Mouse (Mus musculus) limb, embryonic 14.5 days (tissue): ENCODE results near the gene Ercc2. TPM values are rescaled to one million over a fixed set of nuclear protein-coding genes. Genes with fewer than 3 reads are reported as not detected.

Experiments used
- ATAC-seq: fragments of 200-750 bp; cut with Nextera tagmentation; 2 replicates; pipeline ENCODE4 v1.8.0; 2017; ENCODE audit warnings: low read depth, moderate number of reproducible peaks, moderate TSS enrichment; ENCODE audit not compliant: low FRiP score
- DNase-seq: peaks from one replicate; pipeline ENCODE4 v3.0.0-alpha.2; 2015; ENCODE audit warnings: low spot score
- H3K27ac ChIP-seq: fragments of 300-500 bp; sonication (generic); replicated peaks from 2 replicates; pipeline ENCODE4 v1.5.1; 2014; ENCODE audit warnings: low read depth, mild to moderate bottlenecking, low read length, moderate library complexity, mixed read lengths
- H3K27me3 ChIP-seq: fragments of 300-500 bp; sonication (generic); 2 replicates; pipeline ENCODE4 v1.6.1; 2014; ENCODE audit warnings: low read length, mixed read lengths; ENCODE audit not compliant: control insufficient read depth, insufficient read depth
- H3K36me3 ChIP-seq: fragments of 300-500 bp; sonication (generic); 2 replicates; pipeline ENCODE4 v1.6.1; 2014; ENCODE audit warnings: mild to moderate bottlenecking, low read length, moderate library complexity, mixed read lengths; ENCODE audit not compliant: control insufficient read depth, insufficient read depth
- H3K4me1 ChIP-seq: fragments of 300-500 bp; sonication (generic); 2 replicates; pipeline ENCODE4 v1.6.1; 2014; ENCODE audit warnings: antibody characterized with exemption, low read length, mixed read lengths; ENCODE audit not compliant: control insufficient read depth, insufficient read depth
- H3K4me2 ChIP-seq: fragments of 300-500 bp; sonication (generic); replicated peaks from 2 replicates; pipeline ENCODE4 v1.6.1; 2014; ENCODE audit warnings: low read depth, mild to moderate bottlenecking, low read length, moderate library complexity; ENCODE audit not compliant: severe bottlenecking
- H3K4me3 ChIP-seq: fragments of 300-500 bp; sonication (generic); replicated peaks from 2 replicates; pipeline ENCODE4 v1.5.1; 2014; ENCODE audit warnings: low read length
- H3K9ac ChIP-seq: fragments of 300-500 bp; sonication (generic); 2 replicates; pipeline ENCODE4 v1.6.1; 2014; ENCODE audit warnings: mild to moderate bottlenecking, low read depth, low read length, moderate library complexity; ENCODE audit not compliant: severe bottlenecking
- H3K9me3 ChIP-seq: fragments of 300-500 bp; sonication (generic); 2 replicates; pipeline ENCODE4 v1.6.1; 2016; ENCODE audit warnings: low read length; ENCODE audit not compliant: control insufficient read depth
- POLR2A ChIP-seq: fragments of 200-500 bp; IDR thresholded peaks from 2 replicates; pipeline ENCODE4 v1.8.0; 2012; ENCODE audit warnings: inconsistent platforms, mild to moderate bottlenecking, moderate library complexity, borderline replicate concordance; ENCODE audit not compliant: insufficient read depth, insufficient read length; ENCODE audit errors: extremely low read depth
- WGBS: fragments of 180-500 bp; shearing (Covaris S2); extraction: QIAGEN DNeasy Blood & Tissue Kit; methylation state at CpG from one replicate; pipeline ENCODE4 v1.1.7; 2014; 5-methylcytosine and 5-hydroxymethylcytosine counted together
- polyA plus RNA-seq, 2 experiments: library from polyadenylated mRNA; depleted of rRNA in 1 of 2; stranded (reverse) in 1 of 2; unstranded in 1 of 2; fragments of >200 nt; fragmentation: Nextera tagmentation in 1 of 2; extraction: Ambion mirVana in 1 of 2; gene quantifications; 2 replicates each; pipeline versions ENCODE4 v1.2.1 to v1.2.3; 2012 to 2014

The Ercc2 gene
- polyA plus RNA-seq, 2 experiments = 11.3 to 58.1 TPM

- Histone ChIP-seq H3K9ac (no peak overlapping the region), H3K9me3 (peaks cover 6% of the 10 kb centered on the region), H3K27ac (no peak overlapping the region), H3K4me1 (no peaks in the 10 kb centered on the region), H3K4me3 (no peak overlapping the region), H3K36me3 (no peaks in the 10 kb centered on the region), H3K27me3 (peaks cover 32% of the 10 kb centered on the region), H3K4me2 (0 out of 2 replicates have a peak overlapping the region, but pooled peaks have one; percentile 28)
- TF ChIP-seq POLR2A = no peak
- ATAC-seq (peak; percentile 50; the same call in 1 of the 2 replicates), DNase-seq (peak; percentile 67)
- 3% methylated on average over 19 of the region's 19 CpGs for WGBS
Observed at GRCm38 (mm10) chr7:19405417-19405816, 23.6 kb downstream of the Ercc2 start.

- DNase-seq (no peak), ATAC-seq (peak; percentile 45; the same call in 1 of the 2 replicates)
- H3K9me3 ChIP-seq = no peaks in the 10 kb centered on the region
- H3K36me3 ChIP-seq = no peaks in the 10 kb centered on the region
- H3K27ac ChIP-seq = no peak overlapping the region
- WGBS = 41% methylated on average over 6 of the region's 6 CpGs
- no peak overlapping the region for H3K4me2 ChIP-seq
- H3K9ac ChIP-seq = no peak overlapping the region
- H3K4me1 ChIP-seq = no peaks in the 10 kb centered on the region
- peaks cover 7% of the 10 kb centered on the region for H3K27me3 ChIP-seq
- no peak overlapping the region for H3K4me3 ChIP-seq
- TF ChIP-seq POLR2A = no peak
Observed at GRCm38 (mm10) chr7:19409753-19410152, 27.9 kb downstream of the Ercc2 start.

- no peak overlapping the region for H3K4me3 ChIP-seq
- WGBS = 84% methylated on average over 11 of the region's 11 CpGs
- H3K36me3 ChIP-seq = no peaks in the 10 kb centered on the region
- H3K27me3 ChIP-seq = no peaks in the 10 kb centered on the region
- no peaks in the 10 kb centered on the region for H3K4me1 ChIP-seq
- no peak overlapping the region for H3K27ac ChIP-seq
- 0 out of 2 replicates have a peak, but pooled peaks have one; percentile 9 for ATAC-seq
- no peak overlapping the region for H3K9ac ChIP-seq
- H3K4me2 ChIP-seq = no peak overlapping the region
- no peak for DNase-seq
- no peaks in the 10 kb centered on the region for H3K9me3 ChIP-seq
- no peak for TF ChIP-seq POLR2A
Observed at GRCm38 (mm10) chr7:19410766-19411344, 29.0 kb downstream of the Ercc2 start.

- DNase-seq (no peak), ATAC-seq (0 out of 2 replicates have a peak, but pooled peaks have one; percentile 11)
- TF ChIP-seq POLR2A = no peak
- Histone ChIP-seq H3K27ac (no peak overlapping the region), H3K9ac (no peak overlapping the region), H3K36me3 (no peaks in the 10 kb centered on the region), H3K4me1 (no peaks in the 10 kb centered on the region), H3K27me3 (no peaks in the 10 kb centered on the region), H3K4me3 (no peak overlapping the region), H3K9me3 (no peaks in the 10 kb centered on the region), H3K4me2 (no peak overlapping the region)
- 73% methylated on average over 5 of the region's 5 CpGs for WGBS
Observed at GRCm38 (mm10) chr7:19411783-19412182, 30.0 kb downstream of the Ercc2 start.

- no peaks in the 10 kb centered on the region for H3K9me3 ChIP-seq
- H3K4me3 ChIP-seq = no peak overlapping the region
- TF ChIP-seq POLR2A = no peak
- no peak overlapping the region for H3K9ac ChIP-seq
- DNase-seq = no peak
- H3K27ac ChIP-seq = no peak overlapping the region
- no peaks in the 10 kb centered on the region for H3K36me3 ChIP-seq
- no peaks in the 10 kb centered on the region; the same call in 1 of the 2 replicates for H3K27me3 ChIP-seq
- 86% methylated on average over 3 of the region's 3 CpGs for WGBS
- no peak for ATAC-seq
- H3K4me2 ChIP-seq = no peak overlapping the region
- no peaks in the 10 kb centered on the region for H3K4me1 ChIP-seq
Observed at GRCm38 (mm10) chr7:19413525-19413924, 31.7 kb downstream of the Ercc2 start.
